Mouse (Mus musculus) layer of hippocampus, adult 9-11 months (tissue): ENCODE data around the gene Cst7.
"Not testable (repeated sequence)": the region's sequence is repeated elsewhere in the genome, so short reads cannot be mapped to it uniquely, and the experiment has no call there.

Experiments used
- DNase-seq: peaks from one replicate; pipeline ENCODE4 v3.0.0; 2022

The Cst7 gene

DNA sequence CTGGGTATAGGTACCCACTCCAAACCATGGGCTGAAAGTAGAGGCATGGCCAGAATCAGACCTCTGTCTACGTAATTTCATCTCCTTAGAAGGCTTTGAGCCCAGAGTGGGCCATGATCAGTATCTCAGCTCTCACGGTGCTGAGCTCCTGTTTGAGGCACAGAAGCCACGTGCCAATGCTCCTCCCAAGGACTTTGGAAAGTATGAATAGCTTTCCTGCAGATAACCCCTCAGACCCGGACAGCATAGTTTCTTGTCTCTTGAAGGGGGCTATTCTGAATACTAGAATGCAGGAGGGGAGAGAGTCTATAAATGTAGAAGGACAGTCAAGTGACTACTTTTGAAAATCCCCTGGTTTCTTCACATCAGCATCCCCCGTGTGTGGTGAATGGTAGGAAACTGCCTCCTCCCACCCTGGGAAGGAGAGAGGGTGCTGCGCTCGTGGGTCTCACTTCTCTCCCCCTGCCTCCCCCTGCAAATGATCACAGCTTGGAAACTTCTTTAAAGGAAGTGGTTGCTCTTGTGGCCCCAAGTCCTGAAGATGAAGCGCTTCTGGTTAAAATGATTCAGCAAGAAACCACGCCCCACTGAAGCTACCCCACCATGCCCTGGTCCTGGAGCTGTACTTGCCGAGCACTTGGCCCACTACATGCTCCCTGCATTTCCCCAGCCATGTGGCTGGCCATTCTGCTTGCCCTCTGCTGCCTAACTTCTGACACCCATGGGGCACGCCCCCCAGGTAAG is at the start of gene Cst7:
TSS of gene Cst7 (plus strand) at position 569 of the 744 bp plus-strand sequence.
- DNase-seq, result peak; percentile 72

DNA sequence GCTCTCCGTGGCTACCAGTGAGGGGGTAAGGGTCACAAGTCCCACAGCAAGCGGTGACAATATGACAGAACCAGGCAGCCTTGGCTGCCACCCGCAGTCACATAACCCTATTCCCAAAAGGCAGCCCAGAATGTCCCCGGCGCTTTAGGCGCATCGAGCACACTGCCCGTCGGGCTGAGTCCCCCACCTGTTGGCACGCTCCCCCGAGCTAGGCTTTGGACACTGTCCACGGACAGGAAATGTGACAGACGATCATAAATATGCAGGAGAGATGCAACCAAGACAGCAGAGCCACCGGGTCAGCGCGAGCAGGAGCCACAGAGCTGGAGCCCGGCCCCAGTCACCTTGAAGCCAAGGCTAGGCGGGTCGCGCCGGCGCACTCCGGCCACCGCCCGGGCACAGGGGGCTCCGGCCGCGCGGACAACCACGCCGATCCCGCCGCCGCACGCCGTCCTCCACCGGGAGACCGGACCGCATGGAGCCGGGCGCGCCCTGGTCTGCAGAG is 44.5 kb upstream of the Cst7 start:
- no peak for DNase-seq

DNA sequence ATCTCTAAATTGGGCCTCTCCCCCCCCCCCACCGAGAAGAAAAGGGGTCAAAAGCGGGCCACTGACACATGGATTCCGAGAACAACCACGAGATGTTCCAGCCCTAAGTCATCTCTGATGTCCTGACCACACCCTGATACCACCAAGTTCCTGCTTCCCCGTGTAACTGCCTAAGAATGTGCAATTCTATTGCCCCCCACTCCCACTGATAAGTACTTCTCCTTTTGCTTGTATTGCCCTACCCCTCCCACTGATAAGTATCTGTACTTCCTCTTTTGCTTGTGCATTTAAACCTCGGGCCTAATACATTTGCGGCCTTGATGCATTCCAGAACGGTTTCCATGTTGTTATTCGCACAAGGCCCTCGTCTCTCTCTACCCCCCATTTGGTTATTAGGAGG is 20.6 kb upstream of the Cst7 start:
- DNase-seq, result not testable (repeated sequence)

DNA sequence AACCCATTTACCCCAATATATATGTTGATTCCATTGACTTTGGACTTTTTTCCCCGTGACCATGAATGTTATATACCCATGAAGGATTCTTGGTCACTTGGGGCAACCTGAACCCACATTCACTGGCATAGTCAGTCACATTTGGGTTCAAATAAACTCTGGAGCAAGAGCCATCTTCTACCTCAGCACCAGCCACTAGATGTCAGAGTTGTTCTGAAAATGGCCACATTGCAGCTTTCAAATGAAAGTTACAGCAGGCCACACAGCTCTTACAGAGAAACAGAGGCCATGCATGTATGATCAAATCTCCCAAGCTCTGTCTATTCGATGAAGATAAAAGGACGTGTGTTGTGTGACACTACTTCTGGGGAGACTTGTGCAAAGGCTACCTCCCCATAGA is 11.6 kb upstream of the Cst7 start:
- no peak for DNase-seq

DNA sequence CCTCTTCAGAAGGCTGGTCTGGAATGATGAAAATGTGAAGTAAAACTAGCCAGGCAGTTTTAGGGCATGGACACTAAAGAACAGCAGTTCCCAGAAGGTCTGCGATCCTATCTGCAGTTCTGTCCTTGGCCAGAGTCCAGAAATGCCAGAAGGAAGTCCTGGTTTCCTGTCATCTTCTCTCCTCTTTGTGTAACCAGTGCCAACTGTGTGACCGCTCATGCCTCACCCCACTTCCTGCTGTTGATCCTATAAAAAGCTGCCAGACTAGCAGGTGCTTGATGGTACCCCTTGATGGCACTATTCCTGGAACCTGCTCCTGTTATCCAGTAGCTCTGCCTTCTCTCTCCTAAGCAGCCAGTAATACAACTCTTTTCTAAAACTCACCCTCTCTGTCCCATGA is 3.2 kb upstream of the Cst7 start:
- DNase-seq, result peak; percentile 81

DNA sequence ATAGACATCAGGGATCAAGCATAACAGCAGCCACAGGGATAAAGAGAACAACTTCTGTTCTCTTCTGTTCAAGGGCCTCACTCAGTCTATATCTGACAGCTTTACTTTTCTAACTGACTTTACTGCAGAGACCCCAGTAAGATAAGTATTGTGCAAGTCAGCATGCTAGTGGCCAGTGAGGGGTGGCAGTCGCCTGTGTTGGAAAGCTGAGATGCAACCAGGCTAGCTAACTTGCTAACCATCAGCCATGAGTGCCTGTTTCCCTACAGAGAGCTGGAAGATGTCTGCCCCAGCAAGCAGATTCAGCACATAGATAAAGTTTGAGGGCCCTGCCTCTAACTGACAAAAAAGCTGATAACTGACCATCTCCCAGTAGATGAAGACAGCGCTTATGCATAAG is 546 bp downstream of the Cst7 start:
- no peak for DNase-seq

DNA sequence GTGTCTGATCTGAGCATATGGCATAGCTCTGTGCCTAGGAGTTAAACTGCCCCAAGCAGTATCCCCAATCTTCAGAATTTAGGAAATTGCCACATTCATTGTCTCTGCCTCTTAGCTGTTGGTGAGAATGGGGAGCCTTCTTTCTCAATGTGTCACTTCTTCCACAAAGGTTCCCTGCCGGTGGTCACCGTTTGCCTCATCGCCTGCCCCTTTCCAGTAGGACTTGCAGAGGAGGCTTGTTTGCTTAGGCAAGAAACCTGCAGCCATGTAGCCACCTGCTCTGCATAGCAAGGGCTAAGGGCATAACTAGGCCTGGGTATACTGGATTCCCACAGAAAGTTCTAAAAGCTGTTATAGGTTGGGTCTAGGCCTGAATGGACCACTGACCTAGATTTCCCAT is 2.2 kb downstream of the Cst7 start:
- DNase-seq, result no peak

DNA sequence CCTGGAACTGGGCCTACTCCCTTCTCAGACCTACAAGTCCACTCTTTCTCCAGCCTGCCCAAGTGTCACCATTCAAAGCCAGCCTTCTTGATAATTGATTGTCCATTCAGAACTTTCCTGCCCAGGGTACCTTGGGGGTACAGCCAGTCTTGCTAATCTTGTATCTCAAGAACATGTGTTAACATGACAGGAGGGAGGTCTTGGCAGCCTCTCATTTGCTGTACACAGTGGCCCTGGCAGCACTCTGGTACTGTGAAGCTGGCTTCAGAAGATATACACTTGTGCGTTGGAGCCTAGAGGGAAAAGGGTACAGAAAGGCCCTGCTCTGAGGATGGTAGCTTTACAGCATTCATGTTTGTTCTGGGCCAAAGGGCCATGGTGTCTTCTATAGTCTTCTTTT is 6.0 kb downstream of the Cst7 start:
- DNase-seq, result no peak

DNA sequence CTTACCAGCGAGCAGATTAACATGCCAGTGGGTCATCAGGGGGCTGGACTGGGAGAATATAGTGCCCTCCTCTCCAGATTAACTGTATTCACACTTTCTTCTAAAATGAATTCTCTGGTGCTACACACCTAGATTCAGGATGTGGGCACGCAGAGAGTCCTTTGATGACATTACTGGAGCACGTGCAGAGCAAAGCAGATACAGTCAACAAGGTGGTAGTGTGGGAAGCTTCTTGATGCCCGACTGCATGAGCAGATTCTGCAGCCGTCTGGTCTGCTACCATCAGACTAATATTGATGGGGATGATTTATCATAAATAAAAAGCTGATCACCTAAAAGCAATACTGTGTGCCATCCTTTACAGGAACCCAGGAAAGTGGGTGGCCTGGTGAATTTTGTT is 8.4 kb downstream of the Cst7 start:
- no peak for DNase-seq

DNA sequence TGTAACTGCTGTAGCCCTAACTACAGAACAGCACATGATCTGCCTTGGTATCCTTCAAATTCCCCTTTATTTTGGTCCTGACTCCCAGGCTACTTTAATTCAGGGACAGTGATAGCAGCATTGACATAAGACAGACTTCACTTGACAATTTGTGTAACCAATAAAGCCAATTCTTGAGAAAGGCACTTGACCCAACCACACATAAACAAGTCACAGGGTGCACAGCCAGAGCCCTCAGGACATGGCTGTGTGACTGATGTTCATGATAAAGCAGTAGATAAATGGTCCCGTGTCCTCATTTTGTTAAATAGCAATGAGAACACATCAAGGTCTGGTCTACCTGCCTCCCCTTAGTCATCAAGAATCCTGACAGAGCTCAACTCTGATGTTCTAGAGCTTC is 9.4 kb downstream of the Cst7 start:
- DNase-seq, result no peak

DNA sequence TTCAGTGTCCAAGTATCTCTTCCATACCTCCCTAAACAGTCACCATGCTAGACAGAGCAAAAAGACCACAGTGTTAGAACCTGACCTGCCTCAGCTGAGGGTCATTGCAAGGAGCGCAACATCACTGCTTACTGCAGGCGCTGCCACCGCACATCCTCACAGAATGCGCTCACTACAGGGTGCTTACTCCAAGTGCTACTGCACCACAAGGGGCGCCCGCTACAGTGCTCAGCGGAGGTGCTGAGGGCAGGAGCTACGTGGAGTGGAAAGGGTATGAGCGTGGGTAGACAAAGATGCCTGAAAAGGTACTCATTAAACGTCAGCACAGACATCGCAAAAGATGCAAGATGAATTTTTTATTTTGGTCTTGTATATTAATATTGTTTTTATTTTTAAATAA is 18.9 kb downstream of the Cst7 start:
- DNase-seq, result no peak

DNA sequence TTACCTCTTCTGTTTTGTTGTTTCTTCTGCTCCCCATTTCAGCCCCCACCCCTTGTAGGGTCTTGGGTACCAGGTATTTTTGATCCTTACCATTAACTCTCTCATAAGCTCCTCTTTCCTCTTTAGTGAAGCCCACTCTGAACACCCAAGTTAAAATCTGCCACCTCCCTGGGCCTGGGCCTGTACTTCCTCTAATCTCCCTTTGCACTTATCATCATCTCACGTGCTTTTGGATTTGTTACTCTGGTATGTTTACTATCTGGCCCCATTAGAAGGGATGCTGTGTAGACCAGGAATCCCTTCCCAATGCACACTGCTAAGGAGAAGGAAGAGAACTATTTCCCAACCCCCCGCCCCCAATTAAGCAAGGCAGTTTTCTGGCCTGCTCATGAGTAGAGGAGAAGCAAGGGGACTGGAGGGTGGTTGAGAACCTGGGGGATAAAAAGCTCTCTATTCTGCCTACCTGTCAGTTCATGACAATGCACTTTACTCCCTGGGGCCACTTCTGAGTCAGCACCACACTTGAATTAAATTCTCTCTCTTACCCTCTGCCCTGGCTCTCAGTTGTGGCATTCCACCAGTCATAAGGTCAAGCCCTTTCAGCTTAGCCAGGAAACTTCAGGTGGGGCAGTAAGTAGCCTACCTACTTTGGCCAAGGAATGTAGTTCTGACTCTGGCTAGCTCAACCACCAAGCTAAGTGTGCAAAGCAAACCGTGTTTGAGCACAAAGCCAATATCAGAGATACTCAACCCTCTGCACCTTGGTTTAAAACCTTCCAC is 25.4 kb downstream of the Cst7 start:
- no peak for DNase-seq

DNA sequence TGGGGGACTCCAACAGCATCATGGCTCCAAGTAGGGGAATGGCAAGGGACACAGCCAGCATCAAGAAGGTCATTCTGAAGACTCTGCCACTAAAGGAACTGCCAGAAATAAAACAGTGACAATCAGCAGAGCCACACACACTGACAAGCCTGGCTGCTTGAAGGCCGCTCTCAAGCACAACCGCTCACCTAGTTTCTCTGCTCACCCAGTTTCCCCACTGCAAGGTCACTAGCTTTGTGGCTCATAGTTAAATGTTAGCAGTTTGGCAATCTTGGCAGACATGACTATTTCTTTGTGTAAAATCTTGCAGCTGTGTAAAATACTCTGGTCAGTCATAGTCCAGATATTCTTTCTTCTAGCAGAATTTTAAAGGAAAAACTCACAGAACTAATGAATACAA is 30.0 kb downstream of the Cst7 start:
- no peak for DNase-seq

DNA sequence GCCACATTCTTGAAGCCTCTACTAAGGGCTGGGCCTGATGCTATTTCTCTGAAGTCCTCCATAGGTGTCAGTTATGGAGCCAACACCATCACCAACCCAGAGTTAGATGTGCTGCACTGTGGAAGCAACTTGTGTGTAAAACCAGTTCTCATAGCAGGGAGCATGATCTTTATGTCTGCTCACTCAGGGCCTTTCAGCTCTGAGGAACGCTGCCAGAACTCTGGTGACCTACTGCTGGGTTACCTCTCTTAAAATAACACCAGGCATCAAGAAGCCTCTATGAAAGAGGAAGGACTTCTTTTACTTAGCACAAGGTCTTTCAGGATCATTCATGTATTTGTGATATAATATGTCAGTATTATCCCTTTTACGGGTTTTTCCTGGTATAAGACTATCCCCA is 32.0 kb downstream of the Cst7 start:
- no peak for DNase-seq

DNA sequence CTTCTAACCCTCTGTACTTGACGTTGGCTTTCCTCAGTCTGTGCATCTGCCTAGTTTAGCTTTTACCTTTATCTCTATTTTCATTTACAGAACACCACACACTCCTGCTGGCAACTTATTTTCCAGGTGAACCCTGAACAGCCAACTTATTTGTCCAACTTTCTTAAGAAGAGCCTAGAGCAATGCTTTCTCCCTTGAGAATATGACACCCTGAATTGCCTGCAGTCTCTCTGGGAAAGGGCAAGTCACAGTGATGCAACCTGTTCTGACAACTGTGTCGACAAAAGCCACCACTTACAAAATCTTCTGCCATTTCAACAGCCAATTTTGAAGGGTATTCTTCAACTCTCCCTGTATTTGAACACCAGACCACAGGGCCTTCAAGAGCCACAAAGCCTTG is 34.6 kb downstream of the Cst7 start:
- no peak for DNase-seq

DNA sequence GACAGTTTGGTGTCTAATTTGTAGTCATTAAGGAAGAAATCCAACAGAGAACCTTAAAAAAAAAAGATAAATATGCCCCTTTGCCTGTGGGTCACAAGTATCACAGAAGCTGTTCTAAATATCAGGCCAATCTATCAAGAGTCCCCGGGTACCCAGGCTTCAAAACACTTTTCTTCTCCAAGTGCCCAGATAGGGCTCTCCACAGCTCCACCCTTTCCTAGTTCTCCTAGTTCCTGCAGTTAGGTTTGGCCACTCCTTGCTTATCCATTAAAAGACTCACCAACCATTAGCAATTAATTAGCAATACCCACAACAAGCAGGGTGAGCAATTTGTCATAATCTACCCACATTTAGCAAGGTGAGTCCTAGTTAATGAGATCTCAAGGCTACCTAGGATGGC is 36.9 kb downstream of the Cst7 start:
- DNase-seq, result no peak

DNA sequence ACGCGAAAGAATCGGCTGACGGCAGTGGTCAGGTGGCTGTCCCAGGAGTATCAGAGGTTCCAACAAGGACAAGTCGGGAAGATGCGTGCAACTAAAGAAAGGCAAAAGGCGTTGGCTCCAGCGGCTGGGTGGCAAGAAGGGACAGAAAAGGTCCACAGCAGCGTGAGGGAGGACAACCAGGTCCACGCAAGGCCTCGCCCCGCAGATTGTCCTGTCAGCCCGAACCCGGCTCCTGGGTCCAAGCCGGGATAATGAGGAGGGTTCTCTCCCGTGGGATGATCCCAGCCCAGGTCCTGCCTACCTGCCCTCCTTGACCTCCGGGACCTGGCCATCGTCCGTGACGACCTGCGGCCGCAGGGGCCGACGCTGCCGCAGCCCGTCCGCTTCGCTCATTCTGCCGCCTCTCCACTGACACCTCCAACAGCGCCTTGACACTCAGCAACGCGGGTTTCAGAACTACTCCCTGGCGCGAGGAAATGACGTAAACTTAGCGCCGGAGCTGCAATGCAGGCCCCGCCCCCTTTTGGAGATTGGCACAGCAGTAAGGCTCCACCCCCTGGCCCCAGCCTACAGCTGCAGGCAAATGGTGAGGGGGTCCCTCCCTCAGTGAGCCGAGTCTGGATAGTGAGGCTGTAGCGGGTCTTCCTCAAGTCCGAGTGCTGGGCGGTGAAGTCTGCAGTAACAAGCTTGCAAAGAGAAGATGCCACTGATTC is 38.0 kb downstream of the Cst7 start, which contains the start of gene Apmap:
TSS of gene Apmap (minus strand) at position 481 of the 713 bp plus-strand sequence.
- DNase-seq, result peak; percentile 97

DNA sequence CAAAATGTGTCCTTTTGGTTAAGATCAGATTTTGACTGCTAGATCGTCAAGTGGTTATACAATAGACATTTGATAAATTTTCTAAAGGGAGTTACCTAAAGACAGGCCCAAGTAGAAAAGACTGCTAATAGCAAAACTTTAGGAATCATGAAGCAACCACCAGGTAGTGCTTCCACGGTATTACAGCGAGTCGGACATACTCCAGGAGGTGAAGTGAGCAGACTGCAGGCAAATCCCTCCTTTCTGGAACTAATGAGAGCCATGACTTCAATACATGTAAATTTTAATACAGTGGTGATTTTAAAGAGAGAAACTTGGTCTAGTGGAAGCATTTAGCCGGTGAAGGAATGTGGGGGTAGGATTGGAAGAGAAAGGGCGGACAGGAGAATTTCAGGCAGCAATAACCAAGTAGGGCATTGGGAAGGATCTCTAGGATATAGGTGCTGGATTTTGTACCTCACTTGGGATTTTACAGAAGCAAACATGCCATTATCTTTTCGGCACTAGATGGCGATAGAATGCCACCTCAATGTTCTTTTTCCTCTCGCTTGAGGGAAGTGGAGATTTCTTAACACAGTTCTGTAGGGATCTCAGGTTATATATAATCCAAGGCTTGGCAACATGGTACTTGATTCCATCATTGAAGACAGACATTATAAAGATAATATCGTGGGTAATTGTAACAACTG is 38.8 kb downstream of the Cst7 start:
- peak; percentile 63 for DNase-seq

DNA sequence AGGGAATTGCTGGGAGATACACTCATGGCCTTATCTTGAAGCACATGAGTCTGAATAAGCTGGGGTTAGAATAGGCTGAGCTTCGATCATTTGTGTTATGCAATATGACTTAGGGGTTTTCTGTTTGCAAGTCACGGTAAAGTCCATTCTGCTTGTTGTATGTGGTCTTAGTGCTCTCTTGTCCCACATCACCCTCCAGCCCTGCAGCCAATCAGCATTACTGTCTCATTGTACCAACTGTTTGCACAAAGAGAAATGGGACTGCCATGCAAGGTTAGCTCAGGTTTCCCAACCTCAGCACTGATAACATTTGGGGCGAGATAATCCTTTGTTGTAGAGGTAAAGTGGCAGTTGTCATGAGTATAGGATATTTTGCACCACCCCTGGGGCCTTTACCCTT is 39.9 kb downstream of the Cst7 start:
- DNase-seq, result no peak

DNA sequence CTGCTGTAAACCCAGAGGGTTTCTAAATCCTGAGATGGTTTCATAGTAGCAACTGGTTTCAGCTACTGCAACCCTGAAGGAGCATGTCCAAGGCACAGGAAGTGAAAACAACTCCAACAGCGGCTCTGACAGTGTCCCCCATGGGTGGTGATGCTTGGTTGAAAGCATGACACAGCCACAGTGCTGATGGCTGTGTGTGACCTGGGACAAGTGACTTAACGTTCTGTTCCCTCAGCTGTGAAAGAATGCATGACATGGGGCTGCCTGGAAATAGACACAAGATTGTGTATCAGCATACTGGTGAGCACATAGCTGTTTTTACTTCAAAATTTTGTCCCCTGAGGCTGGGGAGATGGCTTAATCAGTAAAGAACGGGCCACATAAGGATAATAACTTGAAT is 51.5 kb downstream of the Cst7 start:
- no peak for DNase-seq

DNA sequence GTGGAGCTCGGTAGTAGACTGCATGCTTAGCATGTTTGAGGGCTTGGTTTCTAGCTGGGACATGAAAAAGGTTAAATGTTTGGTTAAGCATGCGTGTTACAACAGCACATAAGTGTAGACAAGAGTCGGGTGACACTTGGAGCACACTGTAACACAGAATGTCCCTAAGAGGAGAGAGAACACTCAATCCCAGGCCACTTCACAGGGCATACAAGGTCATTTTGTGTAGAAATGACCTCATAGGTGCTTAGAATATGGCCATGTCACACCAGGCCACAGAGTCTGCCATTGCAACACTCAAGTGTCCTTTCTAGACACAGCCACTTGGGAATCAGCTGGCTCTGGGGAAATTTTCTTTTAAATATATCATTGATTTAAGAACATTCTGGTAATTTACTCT is 53.7 kb downstream of the Cst7 start:
- no peak for DNase-seq

DNA sequence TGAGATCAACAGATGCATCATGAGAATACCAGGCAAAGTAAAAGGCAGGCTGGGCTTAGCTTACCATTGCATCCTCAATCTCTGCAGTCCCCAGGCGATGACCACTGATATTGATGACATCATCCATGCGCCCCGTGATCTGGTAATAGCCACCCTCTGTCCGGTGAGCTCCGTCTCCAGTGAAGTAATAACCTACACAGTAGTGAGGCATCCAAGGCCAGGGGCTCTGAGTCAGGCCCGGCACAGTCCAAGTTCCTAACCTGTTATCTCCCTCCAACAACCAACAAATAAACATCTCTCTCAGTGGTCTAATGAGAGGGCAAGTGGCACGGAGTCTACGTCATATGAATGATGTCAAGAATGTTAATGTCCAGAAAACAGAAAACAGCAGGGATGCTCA is 54.7 kb downstream of the Cst7 start:
- no peak for DNase-seq

DNA sequence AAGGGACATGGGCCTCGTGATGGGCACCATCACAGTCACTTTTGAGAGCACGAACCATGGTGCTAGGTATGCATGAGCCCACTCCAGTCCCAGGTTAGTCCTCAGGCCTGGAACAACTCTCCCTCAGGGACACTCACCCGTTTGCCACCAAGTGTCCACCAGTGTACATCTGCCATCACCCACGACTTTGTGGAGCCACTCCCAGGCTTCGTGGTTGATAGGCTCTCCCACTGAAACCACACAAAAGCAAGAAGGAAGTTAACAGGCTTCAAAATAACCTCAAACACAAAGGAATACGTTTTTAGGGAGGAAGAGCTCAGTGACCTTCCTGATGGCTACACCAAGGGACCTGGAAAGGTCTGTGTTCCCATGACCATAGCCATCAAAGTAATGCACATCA is 56.9 kb downstream of the Cst7 start:
- no peak for DNase-seq
